Mouse (Mus musculus) gastrocnemius, postnatal 25 days (tissue): ENCODE results near the gene Sept8. TPM values are rescaled to one million over a fixed set of nuclear protein-coding genes. Genes with fewer than 3 reads are reported as not detected.
"Not testable (repeated sequence)": the region's sequence is repeated elsewhere in the genome, so short reads cannot be mapped to it uniquely, and the experiment has no call there.

Source experiments
- DNase-seq: peaks from one replicate; pipeline ENCODE4 v3.0.0; 2022
- total RNA-seq, 2 experiments: library from RNA; stranded (reverse); gene quantifications; 1 replicate in 1 of 2; 2 replicates in 1 of 2; pipeline ENCODE4 v1.2.3; 2021

Gene Sept8
- total RNA-seq, 2 experiments from 2014 or later: 14.5 to 16.8 TPM

DNA sequence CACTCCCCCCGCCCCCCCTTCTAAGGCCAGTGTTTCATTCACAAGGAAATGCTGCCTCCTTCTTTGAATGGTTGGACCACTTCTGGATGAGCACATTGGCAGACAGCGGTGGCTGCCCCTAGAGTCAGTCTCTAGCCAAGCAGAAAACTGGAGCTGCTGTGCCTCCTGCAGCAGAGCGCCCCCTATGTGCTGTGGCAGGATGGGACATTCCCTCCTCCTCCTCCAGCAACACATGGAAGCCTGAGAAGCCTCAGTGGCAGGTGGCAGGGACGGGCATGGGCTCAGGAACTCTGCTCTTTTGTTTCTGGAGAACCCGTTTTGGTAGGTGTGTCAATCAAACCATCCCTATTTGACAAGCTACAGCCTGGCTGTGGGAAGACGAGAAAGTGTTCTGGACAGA, 5.8 kb downstream of the Sept8 start:
- DNase-seq: no peak

DNA sequence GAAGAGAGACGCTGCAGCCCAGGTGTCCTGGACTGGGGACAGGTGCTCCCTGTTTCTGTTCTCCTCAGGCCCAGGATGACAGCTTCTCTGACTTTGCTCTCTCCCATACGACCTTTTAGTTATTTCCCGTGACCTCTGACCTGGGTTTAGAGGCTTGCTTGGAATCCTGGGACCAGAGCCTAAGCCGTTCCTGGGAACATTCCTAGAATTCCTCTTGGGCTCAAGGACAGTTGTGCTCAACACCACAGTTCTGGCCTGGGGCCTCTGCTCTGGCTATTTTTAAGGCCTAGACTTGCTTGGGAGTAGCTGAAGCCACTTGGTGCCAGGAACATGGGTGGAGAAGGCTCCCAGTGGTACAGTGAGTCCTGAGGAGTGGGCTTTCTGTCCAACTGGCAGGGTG, 6.4 kb downstream of the Sept8 start:
- peak; percentile 70 for DNase-seq

DNA sequence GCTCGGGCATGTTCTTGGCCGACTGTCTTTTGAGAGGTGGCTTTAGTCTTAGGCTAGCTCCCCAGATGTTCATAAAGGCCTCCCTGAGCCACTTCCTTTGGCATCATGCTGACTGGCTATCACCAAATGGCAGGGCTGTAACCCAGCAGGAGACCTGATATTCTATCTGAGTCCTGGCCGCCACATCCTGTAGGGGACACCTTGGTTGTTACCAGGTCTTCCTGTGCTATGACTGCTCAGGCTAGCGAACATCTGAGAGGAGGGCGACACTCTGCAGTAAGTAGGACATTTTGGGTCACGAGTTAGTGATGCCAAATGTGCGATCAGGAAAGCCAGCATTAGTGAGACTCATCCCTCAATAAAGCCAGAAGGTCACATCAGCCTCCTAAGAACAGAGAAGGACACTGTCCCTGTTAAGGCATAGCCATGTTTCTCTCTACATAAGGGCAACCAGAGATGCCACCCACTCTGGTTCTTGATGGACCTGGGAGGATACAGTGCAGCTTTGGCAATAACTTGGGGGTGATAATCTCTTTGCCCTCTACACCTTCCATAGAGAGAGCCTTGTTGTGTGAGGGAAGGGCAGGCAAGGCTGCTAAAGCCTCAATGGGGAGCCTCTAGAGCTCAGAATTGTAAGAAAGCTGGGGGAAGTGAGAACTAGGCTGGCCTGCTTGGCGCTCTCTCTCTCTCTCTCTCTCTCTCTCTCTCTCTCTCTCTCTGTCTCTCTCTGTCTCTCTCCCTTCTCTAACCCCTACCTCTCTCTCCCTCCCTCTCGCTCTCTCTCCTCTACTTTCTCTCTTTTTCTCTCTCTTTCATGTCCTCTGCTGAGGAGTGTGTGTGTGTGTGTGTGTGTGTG, 9.6 kb downstream of the Sept8 start:
- no peak for DNase-seq

DNA sequence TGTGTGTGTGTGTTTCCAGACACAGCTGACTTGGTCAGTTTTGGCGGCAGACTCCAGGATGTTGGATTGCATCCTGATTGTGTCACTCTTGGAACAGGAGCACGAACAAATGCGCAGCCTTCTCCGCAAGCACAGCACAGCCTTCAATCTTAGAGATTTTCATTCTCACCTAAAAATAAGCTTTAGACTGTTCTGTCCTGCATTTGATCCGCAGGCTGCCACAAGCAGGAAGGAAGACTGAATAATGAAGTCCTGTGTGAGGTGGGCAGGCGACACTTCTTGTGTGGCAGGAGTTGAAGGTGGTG, 10.1 kb downstream of the Sept8 start:
- DNase-seq: peak; percentile 73

DNA sequence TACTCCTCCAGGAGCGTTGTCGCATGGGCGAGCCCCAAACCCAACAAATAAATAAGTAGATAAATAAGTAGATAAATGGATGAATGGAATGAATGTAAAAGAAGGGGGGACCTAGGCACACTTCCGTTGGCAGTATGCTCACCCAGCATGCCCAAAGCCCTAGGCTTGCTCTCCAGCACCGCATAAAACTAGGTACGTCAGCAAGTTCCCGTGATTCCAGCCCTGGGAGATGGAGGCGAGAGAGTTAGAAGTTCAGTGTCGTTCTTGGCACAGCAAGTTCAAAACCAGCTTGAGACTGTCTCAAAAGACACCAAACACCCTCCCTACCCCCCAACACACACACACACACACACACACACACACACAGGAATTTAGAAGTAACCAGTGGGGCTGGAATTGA, 10.9 kb downstream of the Sept8 start:
- DNase-seq: no peak

DNA sequence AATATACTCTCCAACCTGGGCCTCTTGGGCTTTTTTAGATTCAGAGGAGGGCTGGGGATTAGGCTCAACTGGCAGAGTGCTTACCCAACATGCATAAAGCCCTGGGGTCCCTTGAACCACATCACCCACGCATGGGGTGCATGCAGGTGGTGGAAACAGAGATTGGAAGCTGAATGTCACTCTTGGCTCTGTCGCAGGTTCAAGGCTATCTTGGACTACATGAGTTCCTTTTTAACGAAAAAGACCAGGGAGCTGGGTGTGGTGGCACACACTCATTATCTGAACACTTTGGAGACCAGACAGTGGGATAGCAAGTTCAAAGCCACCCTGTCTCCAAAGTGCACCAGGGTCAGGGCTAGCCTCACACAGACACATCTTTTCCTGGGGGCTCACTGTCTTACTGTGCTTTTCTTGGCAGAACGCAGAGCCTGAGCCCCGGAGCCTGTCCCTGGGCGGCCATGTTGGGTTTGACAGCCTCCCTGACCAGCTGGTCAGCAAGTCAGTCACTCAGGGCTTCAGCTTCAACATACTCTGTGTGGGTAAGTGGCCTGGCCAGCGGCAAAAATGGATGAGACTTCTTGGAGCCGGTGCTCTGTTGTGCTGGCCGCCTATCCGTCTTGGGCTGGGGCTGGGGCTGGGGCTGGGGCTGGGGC, 12.6 kb downstream of the Sept8 start:
- DNase-seq: no peak

DNA sequence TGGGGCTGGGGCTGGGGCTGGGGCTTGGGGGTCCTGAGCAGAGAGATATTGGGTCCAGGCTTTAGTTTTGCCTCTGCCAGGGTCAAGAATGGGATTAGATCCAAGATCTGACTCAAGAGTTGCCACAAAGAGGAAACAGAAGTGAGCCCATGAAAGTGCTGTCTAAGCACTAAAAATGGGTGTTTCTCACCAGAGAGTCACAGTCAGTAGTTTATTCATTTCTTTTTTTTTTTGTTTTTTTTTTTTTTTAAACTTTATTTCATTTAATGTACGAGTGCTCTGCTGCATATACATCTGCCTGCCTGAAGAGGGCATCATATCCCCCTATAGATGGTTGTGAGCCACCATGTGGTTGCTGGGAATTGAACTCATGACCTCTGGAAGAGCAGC, 13.2 kb downstream of the Sept8 start:
- no peak for DNase-seq

DNA sequence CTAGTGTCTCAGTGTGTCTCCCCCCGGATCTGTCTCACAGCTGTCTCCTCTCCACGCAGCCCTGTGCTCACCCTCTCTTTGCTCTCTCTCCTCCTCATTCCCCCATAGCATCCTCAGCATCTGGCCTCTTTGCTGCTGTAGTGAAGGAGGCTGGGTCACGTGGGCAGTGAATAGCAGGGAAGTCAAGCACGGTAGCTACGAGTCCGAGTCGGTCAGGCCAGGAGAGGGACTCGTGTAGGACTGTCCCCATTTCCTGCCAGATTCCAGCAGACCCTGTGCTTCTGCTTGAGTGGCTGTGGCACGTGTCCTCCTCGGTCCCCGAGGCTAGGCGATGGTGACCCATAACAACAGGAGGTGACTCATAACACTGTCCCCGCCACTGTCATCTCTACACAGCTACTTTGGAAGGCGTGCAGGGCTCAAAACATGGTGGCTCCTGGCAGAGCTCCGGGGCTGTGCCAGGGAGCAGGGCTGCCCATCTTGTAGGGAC, 20.0 kb downstream of the Sept8 start:
- no peak for DNase-seq

DNA sequence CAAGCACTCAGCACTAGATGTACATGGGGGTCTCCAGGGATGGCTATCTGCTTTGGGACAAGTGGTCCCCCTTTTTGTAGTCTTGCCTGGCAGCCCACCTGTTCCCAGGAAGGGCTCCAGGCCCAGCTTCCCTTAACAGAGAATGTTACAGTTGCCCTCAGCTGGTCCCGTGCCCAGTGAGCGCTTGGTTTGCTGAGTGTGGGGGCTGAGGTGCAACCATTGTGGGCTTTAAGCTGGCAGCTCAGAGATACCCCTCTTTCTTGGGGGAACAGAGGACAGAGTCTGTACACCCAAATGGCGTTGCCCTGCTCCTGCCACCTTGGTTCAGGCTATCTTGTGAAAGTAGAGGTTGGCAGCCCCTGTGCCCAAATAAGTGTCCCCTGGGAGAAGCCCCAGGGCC, 21.3 kb downstream of the Sept8 start:
- DNase-seq: no peak

DNA sequence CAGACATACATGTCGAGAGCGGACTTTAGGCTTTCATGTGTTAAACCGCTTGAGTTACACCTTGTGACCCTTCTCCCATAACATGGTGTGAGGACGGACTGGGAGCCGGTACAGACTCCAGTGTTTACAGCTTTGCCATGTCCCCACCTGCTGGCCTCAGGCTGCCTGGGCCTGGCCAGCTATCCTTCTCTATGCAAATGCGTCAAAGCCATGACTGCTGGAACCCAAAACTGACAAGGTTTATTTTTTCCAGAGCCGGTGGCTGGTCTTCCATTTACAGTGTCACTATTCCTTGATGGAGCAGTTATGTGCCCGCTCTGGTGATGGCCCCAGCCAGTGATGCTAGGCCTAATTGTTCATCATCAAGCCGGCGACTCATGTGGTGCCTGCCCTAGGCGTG, 22.2 kb downstream of the Sept8 start:
- no peak for DNase-seq

DNA sequence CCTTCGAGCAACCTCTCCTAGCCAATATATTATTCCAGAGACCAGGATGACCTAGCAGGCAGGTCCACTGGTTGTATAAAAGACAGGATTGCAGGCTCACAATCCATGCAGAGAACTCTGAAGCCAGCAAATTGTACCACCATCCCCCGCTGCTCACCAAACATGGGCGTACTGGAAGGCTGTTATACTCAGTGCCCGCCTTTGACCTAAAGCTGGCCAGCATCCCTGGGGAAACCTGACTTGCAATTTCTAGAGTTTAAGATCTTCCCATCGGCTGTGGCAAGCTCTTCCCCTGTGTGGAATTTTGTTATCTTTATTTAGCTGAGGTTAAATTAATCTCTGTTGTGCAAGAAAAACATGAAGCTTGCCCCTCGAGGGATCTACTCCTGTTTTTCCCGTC, 24.0 kb downstream of the Sept8 start:
- DNase-seq: no peak

DNA sequence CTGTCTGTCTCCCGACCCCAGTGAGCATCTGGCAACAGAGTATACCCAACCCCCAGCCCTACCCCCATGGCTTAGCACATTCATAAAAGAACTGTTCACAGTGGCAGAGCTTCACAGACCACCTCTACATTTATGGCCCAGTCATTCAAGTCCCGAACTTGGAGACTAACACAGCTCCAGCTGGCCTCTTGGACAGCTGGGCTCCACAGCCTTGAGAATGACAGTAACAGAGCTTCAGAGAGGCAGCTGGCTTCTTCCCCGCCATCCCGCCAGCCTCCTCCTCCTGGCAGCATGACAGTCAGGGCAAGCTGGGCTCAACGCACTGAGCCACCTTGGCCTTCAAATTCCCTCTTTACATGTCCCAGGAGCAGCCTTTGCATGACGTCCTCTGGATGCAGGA, 27.2 kb downstream of the Sept8 start:
- DNase-seq: peak; percentile 41

DNA sequence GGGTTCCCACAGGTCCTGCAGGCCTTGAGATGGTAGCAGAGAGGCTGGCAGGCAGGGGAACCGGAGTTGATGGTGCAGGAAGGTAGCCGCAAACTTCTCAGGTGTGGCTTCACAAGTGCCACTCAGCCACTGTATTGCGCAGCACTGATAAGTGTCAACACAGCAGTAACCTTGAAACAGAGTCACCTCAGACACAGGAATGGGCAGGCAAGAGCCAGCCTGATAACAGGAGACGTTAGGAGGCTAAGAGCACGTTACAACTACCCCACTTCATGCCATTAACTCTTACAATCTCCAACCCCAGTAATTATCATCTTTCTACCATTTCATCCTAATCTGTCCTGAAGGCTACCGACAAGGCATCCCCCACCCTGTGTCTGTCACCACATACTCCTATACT, 28.5 kb downstream of the Sept8 start:
- no peak for DNase-seq

DNA sequence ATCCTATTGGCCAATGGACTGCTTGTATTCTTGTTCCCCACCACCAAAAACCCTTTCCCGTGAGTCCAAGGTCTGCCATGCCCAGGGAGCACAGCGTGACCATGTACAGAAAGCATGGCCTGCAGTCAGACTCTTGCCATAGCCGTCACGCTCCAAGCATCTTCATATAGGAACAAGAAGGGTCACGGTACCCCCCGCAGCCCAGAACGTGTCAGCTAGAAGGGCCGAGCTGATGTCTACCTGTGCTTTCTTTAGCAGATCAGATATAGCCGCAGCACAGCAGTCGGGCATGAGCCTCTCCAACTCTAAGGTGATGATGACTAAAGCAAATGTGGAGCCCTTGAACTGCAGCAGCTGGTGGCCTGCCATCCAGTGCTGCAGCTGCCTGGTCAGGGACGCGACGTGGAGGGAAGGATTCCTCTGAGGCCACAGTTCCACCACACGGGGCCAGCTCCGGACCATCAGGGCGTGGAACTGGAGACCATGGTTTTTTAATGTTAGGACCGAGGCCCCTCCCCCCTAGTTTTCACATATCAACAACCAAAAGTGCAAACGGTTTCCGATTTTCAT, 29.1 kb downstream of the Sept8 start:
- no peak for DNase-seq

DNA sequence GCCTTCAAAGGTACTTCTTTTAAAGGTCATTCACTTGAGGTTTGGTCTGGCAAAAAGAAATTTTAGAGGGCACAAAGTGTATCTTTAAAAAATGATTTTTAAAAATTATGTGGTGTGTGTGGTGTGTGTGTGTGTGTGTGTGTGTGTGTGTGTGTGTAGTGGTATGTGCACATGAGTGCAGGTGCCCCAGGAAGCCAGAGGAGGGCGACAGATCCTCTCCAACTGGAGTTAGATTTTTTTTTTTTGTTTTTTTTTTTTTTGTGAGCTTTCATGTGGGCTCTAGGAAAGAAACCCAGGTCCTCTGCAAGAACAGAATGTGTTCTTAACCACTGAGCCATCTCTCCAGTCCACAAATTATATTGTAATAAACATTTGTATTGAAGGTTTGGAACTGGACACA, 31.7 kb downstream of the Sept8 start:
- no peak for DNase-seq

DNA sequence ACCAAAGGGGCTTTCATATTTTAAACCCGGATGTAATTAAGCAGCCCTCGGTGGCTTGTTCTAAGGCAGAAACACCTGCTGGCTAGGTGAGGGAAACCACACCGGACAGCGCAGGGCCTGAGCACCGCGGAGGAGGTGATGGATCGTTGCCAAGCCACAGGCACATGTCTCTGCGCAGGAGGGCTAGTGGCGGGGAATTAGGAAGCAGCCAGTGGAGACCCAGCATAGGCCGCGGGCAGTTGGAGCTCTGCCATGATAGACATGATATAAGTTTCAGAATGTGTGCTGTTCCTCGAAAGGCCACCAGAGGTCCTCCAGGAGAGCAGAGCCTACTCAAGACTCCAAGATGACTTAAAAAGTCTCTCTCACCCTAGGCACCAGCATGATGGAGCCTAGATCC, 32.7 kb downstream of the Sept8 start:
- DNase-seq: no peak

DNA sequence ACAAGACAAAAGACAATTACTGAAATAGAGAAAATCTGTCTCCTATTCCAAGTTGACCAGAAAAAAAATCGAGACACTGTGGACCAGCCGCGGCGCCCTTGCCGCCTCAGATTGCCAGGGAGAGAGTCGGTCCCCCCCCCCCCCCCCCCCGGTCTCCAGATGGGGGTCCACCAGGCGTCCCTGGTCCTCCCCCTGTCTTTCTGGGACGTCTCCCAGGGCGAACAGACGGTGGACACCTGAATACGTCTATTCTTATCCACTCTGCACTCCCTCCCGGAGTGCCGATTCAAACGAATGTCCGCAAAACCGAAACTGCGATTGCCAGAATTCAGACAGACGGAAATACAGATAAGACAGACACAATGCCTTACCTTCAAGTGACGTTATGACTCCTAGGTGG, 37.5 kb downstream of the Sept8 start:
- DNase-seq: not testable (repeated sequence)

DNA sequence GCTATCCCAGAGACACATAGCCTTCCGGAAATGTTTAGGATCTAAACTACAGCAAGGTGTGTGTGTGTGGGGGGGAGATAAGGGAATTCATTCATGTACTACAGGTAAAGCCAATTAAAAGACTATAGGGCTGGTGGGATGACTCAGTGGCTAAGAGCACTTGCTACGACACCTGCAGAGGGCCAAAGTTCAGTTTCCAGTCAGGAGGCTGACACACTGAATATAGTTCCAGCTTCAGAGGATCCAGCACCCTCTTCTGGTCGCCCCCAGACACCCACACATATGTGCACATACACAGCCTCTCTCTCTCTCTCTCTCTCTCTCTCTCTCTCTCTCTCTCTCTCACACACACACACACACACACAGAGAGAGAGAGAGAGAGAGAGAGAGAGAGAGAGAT, 38.9 kb downstream of the Sept8 start:
- DNase-seq: not testable (repeated sequence)

DNA sequence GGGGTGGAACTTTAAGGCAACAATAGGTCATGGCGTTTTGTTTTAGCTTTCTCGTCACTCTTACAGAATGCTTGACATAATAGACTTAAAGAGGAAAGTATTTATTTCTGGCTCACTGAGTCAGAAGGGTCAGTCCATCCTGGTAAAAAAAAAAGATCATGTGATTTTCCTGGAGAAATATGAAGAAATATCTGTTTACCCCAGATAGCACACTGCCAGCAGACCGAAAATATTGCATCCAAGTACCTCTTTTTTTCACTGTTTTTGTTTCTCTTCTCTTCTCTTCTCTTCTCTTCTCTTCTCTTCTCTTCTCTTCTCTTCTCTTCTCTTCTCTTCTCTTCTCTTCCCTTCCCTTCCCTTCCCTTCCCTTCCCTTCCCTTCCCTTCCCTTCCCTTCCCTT, 40.9 kb downstream of the Sept8 start:
- not testable (repeated sequence) for DNase-seq

DNA sequence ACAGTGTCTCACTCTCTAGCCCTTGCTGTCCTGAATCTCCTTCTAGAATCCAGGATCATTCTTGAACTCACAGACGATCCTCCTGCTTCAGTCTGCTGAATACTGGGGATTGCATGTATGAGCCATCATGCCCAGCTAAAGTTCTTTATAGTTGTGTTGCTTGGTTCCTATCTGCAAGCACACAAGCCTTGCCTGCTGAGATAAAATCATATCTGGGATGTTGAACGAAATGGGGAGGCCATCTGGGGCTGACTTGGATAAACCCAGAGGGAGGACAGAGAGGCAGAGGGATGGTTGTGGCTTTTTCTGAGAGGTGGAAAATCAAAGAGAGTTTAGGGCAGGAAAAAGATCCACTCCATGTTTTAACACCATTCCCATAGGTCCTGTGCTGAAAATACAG, 42.9 kb downstream of the Sept8 start:
- DNase-seq: no peak

DNA sequence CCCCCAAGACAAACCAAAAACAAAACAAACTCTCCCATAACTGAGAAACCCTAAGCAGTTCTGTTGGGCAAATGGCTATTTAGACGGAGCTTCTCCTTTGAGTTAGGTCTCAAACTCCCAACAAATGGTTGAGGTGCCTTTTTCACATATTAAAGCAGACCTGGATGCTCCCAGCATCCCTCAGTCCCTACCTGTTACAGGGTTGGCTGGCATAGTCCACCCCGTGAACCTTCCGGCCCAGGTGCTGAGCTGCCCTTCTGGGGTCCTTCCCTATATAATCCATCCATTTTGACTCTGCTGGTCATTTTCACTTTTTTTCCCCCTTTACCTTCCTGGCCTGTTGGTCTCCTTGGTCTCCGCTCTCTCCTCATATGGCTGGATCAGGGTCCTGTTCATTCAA, 47.6 kb downstream of the Sept8 start:
- no peak for DNase-seq

DNA sequence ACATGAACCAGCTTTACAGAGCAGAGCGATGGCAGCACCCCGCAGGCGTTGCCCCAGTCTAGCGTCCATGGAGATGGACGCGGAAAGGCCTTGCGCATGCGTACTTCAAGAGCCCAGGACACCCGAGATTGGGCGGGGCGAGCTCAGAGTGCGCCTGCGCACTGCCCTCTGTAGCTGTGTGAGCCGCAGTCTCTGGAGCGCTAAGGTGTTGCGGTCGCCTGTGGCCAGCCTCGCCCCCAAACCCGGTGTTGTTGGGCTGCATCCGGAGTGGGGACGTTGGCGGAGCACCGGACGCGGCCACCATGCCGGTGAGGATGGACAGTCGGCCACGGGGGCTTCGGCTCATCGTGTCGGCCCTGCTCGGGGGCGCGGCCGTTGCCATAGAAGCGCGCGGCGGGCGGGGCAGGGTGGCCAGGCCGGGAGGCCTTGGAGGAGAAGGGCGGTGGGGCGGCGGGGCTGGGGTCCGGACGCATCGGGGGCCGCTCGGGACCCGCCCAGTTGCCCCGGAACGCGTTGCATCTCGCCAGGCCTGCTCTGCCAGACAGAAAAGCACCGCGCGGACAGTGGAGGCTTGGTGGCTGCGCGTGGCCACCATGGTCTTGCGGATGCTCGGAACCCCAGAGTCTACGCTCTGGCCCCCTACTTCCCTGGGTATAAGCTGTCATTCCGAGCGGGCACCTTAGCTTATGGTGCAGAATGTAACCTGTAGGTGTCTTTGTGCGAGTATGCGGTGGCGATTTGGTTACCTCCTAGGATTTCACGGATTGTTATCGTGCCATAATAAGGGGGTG, 48.4 kb downstream of the Sept8 start, which contains the start of gene Kif3a:
TSS of gene Kif3a (plus strand) at position 156 of the 791 bp plus-strand sequence.
- DNase-seq: peak; percentile 92

DNA sequence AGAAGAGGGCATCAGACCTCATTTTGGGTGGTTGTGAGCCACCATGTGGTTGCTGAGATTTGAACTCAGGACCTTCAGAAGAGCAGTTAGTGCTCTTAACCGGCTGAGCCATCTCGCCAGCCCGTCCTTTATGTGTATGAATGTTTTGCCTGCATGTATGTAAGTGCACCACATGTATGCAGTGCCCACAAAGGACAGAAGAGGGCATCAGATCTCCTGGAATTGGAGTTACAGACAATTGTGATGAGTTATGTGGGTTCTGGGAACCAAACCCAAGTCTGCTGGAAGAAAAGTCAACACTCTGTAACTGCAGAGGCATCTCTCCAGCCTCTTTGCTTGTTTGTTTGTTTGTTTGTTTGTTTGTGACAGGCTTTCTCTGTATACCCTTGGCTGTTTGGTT, 61.5 kb downstream of the Sept8 start:
- DNase-seq: no peak
